Mouse (Mus musculus) left cerebral cortex, postnatal 36 days (tissue): Measurements from ENCODE around the gene Hpcal1. TPM values are rescaled to one million over a fixed set of nuclear protein-coding genes. Genes with fewer than 3 reads are reported as not detected.
"Not testable (repeated sequence)": the region's sequence is repeated elsewhere in the genome, so short reads cannot be mapped to it uniquely, and the experiment has no call there.

Experiments
- DNase-seq, 2 experiments: peaks; one replicate each; pipeline ENCODE4 v3.0.0; 2021 to 2022; ENCODE audit warnings: low spot score in 2 of 2, mixed read lengths in 1 of 2
- intact Hi-C: fragments of 180-260 bp; cut with DNase I; formaldehyde crosslinking; loops from one replicate; pipeline ENCODE4 v1.15.1; 2025
- total RNA-seq, 2 experiments: library from RNA; stranded (reverse); gene quantifications; 2 replicates each; pipeline ENCODE4 v1.2.3; 2021

Gene Hpcal1
- total RNA-seq, 2 experiments from 2014 or later = 82.6 to 94.5 TPM

DNA sequence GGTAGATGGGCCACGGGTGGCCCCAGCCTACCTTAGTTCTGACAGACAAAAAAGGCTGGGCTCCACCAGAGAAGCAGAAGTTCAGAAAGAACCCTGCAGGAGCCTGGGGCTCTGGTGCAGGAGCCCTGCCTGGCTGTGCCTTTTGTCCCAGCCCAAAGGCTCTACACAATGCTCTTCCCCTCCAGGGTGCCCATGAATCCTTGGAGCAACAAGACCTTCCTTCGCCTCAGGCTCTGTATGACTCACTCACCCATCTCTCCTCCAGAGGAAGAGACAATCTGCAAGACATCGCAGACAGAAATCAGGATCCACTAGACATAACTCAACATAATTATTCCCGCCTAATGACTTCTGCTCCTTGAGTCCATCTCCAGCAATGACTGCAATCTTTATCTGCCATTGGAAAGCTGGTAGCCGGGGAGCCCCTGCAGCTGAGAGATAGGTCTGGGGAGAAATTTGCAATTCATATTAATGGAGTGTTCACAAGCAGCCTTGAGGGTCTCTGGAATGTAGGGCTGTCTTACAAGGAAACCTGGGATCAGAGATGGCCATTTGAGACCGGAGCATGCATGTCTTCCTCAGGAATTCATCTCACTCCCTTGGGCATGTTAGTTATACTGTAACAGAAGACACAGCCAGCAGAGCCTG lies 71.8 kb downstream of the Hpcal1 start:
- no peak for DNase-seq
- intact Hi-C loops = no loop called here

DNA sequence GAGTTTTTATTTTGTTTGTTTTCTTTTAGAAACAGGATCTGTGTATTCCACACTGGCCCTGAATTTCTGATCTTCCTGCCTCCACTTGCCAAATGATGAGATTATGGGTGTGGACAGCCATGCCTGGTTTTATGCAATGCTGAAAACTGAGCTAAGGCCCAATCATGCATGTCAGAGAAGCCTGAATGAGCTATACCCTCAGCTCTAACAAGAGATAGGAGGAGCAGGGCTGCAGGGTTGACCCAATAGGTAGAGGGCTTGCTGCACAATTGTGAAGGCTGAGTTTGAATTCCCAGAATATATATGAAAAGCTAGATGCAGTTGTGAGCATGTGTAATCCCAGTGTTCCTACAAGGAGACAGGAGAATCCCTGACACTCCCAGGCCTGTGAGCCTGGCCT lies 72.4 kb downstream of the Hpcal1 start:
- intact Hi-C loops = no loop called here

DNA sequence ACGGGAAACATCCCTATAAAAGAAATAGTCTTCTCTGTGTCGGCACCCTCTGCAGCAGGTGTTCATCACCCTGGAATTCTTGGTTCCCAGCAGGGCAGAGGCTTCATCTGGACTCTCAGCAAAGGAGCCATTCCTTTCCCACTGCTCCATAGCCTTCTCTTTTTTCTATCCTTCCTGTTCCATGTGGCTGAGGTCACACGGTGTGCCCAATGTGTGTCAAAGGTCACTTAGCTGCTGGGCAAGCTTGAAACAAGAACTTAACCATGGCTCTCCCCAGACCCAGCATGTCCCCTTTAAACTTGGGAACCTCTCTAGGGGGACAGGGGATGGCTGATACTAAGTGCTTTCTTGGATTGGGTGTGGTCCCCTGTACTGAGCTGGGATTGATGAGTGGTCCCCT lies 73.3 kb downstream of the Hpcal1 start:
- DNase-seq = no peak
- intact Hi-C loops = no loop called here

More for the DNA sequence above, 72.4 kb downstream of the Hpcal1 start:
- DNase-seq = no peak

DNA sequence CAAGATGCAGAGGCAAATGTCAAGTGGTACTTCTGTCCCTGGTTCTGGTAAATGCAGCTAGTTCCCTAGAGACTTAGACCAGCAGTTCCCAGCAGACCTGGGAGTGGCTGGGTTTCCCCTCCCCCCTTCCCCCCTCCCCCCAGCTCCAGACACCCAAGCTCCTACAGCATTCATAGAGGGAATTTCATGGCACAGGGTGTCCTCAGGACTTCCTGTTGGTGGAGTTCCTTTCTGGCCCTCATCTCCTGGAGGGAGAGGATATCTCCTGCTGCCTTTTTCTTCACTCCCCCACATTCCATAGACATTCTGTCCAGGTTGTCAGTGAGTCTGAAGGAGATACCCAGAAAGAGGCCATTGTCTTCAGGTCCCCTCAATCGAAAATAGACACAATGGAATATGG lies 76.9 kb downstream of the Hpcal1 start:
- intact Hi-C loops, DNase-seq: not testable (repeated sequence)

DNA sequence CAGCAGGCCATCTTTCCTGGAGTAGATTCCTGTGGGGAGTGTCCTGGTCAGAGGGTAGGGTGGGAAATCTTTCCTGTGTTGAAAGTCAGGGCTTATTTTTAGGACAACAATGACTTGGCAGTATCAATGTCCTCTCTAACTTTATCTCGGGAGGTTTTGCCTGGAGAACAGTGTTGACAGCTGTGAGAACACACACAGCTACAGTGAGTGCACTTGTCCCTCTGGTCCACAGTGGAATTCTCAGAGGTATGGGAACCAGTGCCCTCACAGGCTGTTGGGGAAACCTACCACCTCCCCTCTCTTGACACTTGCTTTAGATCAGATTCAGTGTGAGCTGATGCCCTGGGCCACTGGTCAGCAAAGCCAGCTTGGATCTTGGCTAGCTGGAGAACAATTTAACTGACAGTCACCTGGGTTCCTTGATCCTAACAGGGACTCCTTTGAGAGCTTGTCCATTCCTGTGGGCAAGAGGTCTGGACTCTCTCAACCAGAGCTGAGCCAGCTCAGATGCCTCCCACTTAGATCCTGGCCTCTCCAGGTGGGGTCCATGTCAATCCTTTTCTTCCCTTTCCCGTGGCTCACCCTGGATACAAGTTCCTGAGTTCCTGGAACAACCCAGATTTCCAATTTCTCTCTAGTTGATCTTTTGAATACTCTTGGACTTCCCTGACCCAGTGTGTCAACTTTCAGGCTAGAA lies 79.0 kb downstream of the Hpcal1 start:
- intact Hi-C loops = no loop called here
- no peak for DNase-seq

DNA sequence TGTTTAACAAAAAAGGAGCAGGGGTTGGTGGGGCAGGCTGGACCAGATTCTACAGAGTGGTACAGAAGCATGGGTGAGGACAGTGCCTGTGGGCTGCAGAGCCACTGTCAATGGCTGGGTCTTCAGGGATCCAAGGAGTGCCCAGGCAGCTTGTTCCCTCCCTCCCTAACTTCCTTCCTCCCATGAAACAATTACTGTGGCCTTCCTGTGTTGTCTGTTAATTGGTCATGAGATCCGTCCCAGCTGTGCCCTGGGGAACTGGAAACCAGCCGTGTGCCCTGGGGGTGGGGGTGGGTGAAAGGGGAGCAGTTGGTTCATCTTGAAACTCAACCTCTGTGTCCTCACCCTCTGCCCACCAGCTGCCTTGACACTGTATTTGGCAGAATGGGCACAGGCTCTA lies 79.9 kb downstream of the Hpcal1 start:
- intact Hi-C loops = no loop called here
- DNase-seq = no peak

DNA sequence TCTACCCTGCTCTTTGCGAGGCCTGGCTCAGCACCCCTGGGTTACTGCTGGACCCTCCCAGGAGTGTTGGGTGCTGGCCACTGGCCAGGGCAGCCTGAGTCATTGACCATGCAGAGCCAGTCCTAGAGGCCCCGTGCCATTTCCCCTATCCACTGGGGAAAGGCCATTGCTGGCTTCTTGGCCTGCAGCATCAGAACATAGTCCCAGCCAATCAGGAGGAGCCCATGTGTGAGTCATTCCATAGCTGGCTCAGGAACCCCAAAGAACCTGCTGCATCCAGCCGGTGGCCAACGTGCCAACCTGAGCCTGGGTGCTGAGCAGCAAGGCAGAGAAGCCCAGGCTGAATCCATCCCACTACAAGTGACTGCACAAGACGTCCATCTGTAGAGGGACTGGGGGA lies 83.1 kb downstream of the Hpcal1 start:
- intact Hi-C loops, DNase-seq: not testable (repeated sequence)

DNA sequence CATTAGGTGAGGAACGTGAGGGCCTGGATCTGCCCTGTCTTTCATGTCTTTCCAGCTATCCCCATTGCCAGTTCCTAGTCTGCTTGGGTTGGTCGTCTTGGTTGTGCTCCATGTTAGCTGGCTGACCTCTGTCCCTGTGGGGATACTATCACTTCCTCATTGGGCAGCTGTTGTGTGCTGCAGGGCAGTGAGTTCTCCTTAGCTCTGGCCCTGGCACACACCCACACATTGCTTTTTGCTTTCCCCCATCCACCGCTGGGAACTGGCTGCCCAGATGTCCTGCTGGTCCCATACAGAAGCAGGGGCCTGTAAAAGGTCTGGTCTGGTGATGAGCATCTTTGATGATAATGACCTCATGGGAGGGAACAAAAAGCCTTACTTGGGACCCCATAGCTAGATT lies 84.2 kb downstream of the Hpcal1 start:
- intact Hi-C loops, DNase-seq: not testable (repeated sequence)

DNA sequence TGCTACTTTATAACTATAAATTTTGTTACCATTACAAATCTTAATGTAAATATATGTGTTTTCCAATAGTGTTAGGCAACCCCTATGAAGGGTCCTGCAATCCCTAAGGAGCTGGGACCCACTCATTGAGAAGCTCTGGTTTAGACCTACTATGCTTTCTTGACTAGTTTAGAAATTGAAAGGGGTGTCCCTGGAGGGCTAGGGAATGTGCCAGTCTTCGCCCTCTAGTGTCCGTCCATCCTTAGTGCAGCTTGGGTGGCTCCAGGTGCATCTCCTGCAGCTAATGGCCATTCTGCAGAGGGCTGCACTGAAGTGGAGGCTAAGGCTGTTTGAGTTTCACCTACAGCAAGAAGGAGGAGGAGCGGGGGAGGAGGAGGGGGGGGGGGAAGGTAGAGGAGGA lies 87.7 kb downstream of the Hpcal1 start:
- peak in 1 of 2 experiments; percentile 10 for DNase-seq
- intact Hi-C loops = no loop called here

DNA sequence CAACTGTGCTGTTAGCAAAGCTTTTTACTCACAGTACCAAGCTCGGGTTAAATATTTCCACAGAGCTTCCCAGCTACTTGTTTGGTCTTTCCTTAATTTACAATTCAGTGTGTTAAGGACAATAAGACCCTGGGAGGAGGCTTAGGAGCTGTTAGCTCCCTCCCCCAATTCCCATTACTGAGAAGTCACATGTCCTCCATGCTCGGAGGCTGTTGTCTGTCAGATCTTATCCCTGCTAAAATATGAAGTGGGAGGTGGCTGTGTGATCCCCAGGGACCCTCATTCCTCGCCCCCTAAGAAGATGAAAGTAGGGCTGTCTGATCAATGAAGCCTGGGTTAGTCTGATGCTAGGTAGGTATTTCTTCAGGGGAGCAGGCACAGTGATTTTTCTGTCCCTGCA lies 88.4 kb downstream of the Hpcal1 start:
- intact Hi-C loops = no loop called here
- no peak for DNase-seq

DNA sequence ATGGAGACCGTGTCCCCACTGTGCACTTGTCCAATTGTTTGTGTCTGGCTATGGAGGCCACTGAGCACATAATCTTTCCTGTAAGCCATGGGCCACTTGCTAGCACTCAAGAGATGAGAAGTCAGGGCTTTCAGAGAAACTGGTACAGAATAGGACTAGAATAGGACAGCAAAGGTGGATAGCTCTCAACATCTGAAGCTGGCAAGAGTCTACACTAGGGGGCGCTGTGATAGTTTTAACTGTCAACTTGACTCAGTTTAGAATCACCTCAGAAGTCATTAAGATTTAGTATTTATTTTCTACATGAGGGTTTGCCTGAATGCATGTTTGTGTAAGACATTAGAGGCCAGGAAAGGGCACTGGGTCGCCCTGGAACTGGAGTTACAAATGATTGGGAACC lies 98.8 kb downstream of the Hpcal1 start:
- no peak for DNase-seq
- intact Hi-C loops = no loop called here

DNA sequence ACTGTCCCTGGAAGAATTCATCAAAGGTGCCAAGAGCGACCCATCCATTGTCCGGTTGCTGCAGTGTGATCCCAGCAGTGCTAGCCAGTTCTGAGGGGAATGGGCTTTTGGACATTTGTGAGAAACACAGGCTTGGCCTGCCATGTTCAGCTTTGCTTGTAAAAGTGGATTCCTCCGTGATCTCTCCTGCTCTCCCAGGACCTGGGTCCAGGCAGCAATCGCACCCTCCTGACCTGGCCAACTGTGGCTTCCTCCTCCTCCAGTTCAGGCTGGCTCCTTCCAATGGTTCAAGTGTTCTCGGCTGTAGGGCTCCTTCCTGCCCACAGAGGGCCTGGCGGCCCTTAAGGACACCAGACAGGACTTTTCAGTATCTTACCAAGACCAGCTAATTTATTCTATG lies 100.5 kb downstream of the Hpcal1 start:
- DNase-seq = no peak
- intact Hi-C loops = loop anchor here (10.0 kb wide), 1 partner anchor 126 kb away; no protein-coding TSS in a partner anchor

DNA sequence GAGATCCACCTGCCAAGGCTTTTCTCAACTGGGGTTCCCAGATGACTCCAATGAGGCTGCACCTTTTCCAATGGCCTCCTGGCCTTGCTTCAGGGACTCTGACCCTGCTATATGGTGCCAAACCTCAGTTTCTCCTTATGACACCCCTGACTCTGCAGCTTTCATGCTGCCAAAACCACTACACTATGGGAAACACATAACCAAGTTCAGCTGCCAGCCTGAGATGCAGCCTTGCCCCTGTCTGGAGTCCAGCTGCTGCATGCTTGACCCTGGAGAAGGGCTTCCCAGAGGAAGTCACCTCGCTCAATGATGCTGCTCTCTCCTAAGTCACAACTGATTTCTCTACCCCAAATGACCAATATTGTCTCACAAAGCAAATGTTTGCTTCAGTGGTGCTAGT lies 102.1 kb downstream of the Hpcal1 start:
- no peak for DNase-seq
- intact Hi-C loops = loop anchor here (10.0 kb wide), 1 partner anchor 128 kb away; no protein-coding TSS in a partner anchor

DNA sequence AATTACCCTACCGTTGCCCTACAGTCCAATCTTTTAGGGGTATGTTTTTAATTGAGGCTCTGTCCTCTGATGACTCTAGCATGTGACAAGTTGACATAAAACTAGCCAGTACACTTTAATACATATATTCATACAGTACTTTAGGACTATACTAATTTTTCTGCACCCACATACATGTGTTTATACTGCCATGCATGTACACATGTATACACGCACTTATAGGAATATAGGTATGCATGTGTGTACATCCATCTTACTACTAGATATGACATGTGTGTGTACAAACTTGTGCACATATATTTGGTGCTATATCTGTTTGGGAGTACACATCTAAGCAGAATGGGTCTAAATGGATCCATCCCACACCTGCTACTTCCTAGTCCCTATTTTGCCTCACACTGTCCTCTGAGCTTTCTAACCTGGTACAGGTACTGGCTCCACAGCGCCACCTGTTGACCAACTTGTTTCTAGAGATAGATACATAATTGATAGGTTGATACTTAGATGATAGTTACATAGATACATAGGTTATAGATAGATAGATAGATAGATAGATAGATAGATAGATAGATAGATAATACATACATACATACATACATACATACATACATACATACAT lies 105.1 kb downstream of the Hpcal1 start:
- peak; percentile 11 to 29 for DNase-seq

DNA sequence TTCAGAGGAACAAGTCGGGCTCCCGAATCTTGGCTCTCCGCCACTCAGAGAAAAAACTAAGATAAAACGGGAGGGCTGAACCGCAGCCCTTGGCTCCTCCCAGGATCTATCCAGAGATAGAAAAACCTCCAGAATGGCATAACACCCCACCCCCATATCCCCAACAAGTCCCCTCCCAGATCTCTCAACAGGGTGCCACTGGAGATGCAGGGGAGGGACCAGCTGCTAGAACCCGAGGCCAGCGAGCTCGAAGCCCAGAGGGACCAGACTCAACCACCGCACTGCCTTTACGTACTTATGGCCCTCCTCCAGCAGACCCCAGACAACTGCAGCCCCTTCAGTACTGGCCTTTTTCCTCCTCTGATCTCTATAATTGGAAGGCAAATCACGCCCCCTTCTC lies 107.6 kb downstream of the Hpcal1 start:
- DNase-seq = not testable (repeated sequence)
- intact Hi-C loops = loop anchor here (10.0 kb wide), 1 partner anchor 133 kb away; no protein-coding TSS in a partner anchor

More for the DNA sequence above, 105.1 kb downstream of the Hpcal1 start:
- intact Hi-C loops = loop anchor here (10.0 kb wide), 1 partner anchor 131 kb away; no protein-coding TSS in a partner anchor

DNA sequence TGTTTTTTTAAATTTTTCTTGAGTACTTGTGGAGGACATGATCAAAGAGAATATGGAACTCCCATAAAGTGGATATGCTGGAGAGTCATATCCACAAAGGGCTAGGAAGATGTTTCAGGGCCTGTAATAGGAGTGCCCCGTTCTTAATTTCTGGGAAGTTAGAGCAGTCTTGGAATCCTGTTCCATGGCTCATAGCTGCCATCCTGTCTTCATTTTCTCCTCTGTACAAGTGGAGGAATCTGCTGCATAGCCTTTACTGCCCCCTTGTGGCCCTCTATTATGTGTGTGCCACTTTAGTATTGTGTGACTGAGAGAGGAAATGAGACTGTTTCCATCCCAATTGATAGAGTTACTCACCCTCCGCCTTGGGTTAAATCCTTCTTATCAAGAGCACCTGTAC lies 117.9 kb downstream of the Hpcal1 start:
- DNase-seq = peak; percentile 47 to 57
- intact Hi-C loops = loop anchor here (2.0 to 5.0 kb wide), 2 partner anchors 252 to 441 kb away; no protein-coding TSS in a partner anchor

DNA sequence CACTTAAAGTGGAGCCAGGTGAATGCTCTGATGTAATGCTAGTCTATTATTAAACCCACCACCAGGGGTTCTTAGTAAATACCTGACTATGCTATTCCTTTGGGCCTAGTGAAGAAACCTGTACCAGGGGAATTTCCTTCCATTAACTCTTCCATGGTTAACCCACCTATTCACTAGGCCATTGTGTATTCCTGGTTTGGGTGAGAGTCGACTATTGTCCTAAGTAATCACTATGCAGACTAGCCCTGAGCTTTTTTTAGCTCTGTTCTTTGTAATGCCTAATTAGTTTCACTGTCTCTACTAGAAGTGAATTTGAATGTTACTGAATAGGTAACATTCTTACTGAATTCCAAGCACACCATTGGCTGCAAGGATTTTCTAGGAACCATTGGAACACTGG lies 144.6 kb downstream of the Hpcal1 start:
- intact Hi-C loops, DNase-seq: not testable (repeated sequence)
